Mouse (Mus musculus) 3134 (cell line): Measurements from ENCODE around the gene Gimap3.

Experiments used
- DNase-seq: peaks from one replicate; pipeline ENCODE4 v3.0.0-alpha.2; 2011; ENCODE audit warnings: low spot score; ENCODE audit not compliant: insufficient read length; ENCODE audit errors: extremely low read depth

Gene Gimap3

DNA sequence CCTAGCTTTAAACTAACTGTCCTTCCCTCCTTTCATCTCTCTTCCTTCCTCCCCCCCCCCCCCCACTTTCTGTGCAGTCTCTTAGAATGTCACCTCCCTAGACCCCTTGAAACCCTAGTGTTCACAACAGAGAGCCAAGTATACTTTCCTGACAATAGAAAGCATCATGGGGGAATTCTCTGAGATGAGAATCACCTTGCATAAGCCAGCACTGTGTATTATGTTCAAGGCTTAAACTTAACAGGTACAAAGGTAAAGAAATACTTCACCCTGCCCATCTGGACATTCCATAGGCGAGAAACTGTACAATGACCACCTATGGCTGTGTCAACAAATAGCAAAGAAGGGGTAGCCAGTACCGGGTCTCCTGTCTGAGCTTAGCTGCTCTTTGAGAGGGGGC lies 25.2 kb downstream of the Gimap3 start:
- DNase-seq = no peak

GRCm38 (mm10) chr6:48742422-48743351 lies 28.0 kb downstream of the Gimap3 start:
- DNase-seq = no peak

DNA sequence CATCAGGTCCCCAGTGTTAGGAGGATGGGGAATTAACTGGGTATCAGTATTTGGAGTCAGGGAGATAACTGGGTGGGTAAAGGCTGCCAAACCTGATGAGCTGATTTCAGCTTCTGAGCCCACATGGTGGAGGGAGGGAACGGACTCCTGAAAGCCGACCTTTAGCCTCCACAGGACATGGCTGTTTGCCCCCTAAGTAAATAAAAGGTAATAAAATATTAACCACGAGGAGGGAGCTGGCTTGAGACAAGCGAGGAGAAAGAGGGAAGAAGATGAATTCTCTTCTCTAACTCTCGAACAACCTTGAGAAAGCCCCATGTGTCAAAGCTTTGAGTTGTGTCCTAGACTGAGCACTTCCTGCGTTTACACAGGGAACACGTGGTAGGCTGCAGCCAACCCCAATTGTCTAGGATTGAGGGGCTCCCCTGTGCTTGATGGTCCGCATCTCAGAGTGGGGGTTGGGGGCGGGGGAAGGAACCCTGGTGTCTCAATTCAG lies 28.9 kb downstream of the Gimap3 start:
- no peak for DNase-seq

- no peak for DNase-seq
Measured at GRCm38 (mm10) chr6:48741273-48741672, 29.4 kb downstream of the Gimap3 start.

- DNase-seq = no peak
Measured at GRCm38 (mm10) chr6:48740501-48741169, 30.0 kb downstream of the Gimap3 start.

GRCm38 (mm10) chr6:48739780-48740055 lies 30.9 kb downstream of the Gimap3 start:
- no peak for DNase-seq

DNA sequence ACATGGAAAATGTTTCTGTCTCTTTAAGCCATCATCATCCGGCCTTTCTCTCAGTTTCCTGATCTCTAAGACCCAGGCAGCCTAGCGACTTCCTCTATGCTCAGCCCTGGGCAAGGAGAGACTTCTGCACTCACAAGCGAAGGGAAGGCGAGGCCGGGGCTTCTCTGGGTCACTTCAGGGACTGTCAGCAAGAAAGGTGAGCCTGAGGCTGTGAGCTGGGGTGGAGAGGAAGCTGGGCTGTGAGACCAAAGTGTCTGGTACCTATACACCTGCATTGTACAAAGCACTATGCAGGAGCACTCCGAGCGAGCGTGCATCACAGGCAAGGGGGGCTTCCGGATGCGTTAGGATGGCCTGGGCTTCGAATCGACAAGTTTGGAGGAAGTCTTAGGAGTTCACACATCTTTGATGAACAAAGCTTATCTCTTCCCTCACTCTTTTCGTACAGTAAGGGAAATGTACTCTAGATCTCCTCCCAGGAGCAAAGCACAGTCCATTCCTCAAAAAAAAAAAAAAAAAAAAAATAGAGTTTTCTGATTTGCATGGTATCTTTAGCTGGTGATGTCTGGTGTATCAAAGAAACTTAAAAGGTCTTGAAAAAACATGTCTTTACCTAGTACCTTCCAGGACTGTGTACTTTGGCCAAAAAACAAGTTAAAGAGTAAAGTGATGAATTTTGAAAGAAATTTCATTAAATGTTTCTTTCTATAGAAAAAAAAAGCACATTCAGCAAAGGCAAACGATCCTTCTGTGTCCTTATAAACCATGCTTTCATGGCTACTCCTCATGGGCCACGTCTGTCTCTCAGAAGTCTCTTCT lies 31.5 kb downstream of the Gimap3 start, which contains the start of gene Gimap1:
Gene Gimap1 (plus strand): TSS at position 94 of the 819 bp plus-strand sequence.
- no peak for DNase-seq

DNA sequence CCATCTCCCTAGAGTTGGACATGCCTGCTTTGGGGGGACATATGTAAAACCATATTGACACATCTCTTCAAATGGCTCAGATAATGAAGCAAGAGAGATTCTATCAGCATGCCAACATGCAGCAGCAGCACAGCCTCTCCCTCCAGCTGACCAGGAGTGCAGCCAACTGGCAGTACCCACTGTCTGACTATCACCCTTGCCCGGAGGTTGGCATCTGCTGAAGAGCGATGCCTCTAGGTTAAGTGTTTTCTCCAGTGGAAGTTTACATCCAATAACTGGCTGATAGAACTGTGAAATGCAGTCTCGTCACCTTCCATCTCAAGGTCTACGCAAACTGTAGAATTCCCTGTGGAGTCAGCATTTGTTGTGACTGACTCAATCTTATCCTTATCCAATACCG lies 33.0 kb downstream of the Gimap3 start:
- no peak for DNase-seq

DNA sequence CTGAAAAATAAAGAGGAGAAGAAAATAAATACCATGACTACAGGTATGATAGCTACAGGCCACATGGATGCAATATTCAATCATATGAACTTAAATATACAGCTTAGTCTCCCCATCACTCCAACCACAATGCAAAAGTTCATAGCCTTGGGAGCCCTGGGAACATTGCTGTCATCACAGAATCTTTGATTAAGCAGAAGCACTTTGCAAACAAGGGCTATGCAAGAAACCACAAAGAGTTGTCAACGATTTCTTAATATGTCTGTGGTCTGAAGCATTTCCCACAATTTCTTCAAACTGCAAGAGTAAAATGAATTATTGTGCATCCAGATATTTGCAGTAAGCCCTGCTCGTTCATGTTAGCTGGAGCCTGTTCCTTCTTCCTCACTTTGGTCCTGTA lies 33.6 kb downstream of the Gimap3 start:
- no peak for DNase-seq

GRCm38 (mm10) chr6:48733660-48734059 lies 37.0 kb downstream of the Gimap3 start:
- DNase-seq = no peak

DNA sequence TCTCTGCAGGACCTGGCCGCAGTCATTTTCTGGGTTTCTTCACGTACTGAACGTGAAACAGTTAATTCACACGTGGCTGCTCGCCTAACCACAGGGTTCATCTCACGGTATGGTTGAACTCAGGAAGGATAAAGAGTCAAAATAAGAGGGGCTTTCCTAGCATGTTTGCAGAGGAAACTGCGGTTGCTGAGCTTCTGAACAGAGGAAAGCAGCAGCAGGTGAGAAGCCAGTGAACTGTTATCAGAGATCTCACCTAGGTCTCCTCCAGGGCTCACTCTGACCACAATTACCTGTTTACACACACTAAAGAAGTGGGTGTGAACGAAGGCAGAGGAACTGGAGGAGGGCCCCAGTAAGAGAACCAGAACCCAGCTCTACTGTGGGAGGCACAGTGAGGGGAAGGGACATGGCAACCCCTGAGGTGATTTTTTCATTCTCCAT lies 37.8 kb downstream of the Gimap3 start:
- no peak for DNase-seq

DNA sequence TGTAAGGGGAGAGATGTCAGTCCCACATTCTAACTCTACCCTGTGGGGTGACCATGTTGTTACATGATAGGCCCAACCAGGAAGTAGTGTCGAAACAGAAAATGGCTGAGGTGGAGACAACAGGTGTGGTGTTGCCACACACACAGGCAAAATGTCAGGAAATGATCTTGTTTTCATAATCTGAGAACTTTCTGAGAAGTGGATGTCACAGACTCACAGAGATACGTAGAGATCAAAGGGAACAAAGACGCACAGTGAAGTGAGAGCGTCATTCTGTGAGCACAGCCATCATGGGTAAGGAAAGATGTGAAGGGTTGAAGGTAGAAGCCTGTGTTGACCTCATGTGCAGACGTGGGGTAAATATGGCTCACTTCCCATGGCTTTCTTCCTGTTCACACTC lies 42.9 kb downstream of the Gimap3 start:
- no peak for DNase-seq

GRCm38 (mm10) chr6:48725476-48725875 lies 45.2 kb downstream of the Gimap3 start:
- DNase-seq = no peak

DNA sequence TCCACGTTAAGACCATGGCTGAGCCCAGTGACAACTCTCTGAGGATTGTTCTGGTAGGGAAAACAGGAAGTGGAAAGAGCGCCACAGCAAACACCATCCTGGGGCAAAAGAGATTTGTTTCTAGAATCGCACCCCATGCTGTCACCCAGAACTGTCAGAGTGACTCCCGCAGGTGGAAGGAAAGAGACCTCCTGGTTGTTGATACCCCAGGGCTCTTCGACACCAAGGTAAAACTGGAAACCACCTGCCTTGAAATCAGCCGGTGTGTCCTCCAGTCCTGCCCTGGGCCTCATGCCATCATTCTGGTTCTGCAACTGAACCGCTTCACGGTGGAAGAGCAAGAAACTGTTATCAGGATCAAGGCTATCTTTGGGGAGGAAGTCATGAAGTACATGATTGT lies 47.2 kb downstream of the Gimap3 start:
- DNase-seq = no peak

DNA sequence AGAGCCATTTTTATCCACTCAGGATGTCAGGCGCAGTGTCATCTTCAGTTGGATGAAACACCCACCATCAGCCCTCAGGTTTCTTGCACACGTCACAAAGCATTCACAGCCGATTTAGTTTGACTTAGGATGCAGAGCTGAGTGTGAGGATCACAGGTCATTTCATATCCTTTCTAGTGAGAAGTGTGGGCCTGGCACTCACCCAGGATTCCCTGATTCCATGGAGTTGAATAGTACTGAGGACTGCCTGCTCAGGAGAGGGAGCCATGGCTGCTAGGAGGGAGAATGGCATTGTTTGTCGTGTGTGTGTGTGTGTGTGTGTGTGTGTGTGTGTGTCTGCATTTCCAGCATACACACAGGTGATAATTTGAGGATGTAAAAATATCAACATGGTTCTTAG lies 50.3 kb downstream of the Gimap3 start:
- no peak for DNase-seq

DNA sequence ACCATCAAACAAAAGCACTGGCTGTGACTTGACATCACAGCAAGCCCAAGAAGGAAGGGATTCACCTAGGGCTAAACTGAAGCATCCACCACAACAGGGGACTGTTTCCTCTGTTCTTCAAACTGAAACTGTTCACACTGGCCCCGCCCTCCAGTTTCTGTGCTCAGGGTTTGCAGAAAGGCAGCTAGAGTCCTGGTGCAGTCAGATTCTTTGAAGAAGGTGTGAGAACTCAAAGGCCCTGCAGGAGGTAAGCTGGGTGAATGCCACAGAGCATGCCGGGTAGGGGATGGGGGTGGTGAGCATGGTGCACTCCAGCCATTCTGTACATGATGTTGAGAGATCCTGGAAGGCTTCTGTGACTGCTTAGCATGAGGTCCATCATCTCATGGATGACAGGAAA lies 52.2 kb downstream of the Gimap3 start, which contains the start of the genes Gm28053 and Gimap7:
Gene Gm28053 (plus strand): TSS at position 153 of the 400 bp plus-strand sequence.
Gene Gimap7 (plus strand): TSS at position 167 of the 400 bp plus-strand sequence.
- DNase-seq = no peak
